Mouse (Mus musculus) neural tube, embryonic 14.5 days (tissue): ENCODE results near the gene Cd300c. TPM values are rescaled to one million over a fixed set of nuclear protein-coding genes. Genes with fewer than 3 reads are reported as not detected.

Source experiments
- ATAC-seq: fragments of 200-750 bp; cut with Nextera tagmentation; 2 replicates; pipeline ENCODE4 v1.8.0; 2017; ENCODE audit warnings: low read depth, mild to moderate bottlenecking, moderate TSS enrichment, moderate library complexity
- H3K27ac ChIP-seq: fragments of 300-500 bp; sonication (generic); 2 replicates; pipeline ENCODE4 v1.5.1; 2014; ENCODE audit warnings: low read depth, mild to moderate bottlenecking, control low read depth, low read length, moderate library complexity, mixed read lengths
- H3K27me3 ChIP-seq: fragments of 300-500 bp; sonication (generic); 2 replicates; pipeline ENCODE4 v1.6.1; 2014; ENCODE audit warnings: low read length; ENCODE audit not compliant: control insufficient read depth, insufficient read depth
- H3K36me3 ChIP-seq: fragments of 300-500 bp; sonication (generic); 2 replicates; pipeline ENCODE4 v1.6.1; 2014; ENCODE audit warnings: low read length, mixed read lengths; ENCODE audit not compliant: control insufficient read depth, insufficient read depth
- H3K4me1 ChIP-seq: fragments of 300-500 bp; sonication (generic); 2 replicates; pipeline ENCODE4 v1.6.1; 2014; ENCODE audit warnings: low read length; ENCODE audit not compliant: control insufficient read depth, insufficient read depth
- H3K4me2 ChIP-seq: fragments of 300-500 bp; sonication (generic); 2 replicates; pipeline ENCODE4 v1.6.1; 2014; ENCODE audit warnings: mild to moderate bottlenecking, low read depth, low read length, control low read depth
- H3K4me3 ChIP-seq: fragments of 300-500 bp; sonication (generic); 2 replicates; pipeline ENCODE4 v1.5.1; 2014; ENCODE audit warnings: low read depth, low read length, control low read depth, mixed read lengths
- H3K9ac ChIP-seq: fragments of 300-500 bp; sonication (generic); replicated peaks from 2 replicates; pipeline ENCODE4 v1.6.1; 2014; ENCODE audit warnings: low read depth, mild to moderate bottlenecking, control low read depth, low read length, mixed read lengths
- H3K9me3 ChIP-seq: fragments of 300-500 bp; sonication (generic); 2 replicates; pipeline ENCODE4 v1.6.1; 2016; ENCODE audit warnings: low read length; ENCODE audit not compliant: control insufficient read depth
- WGBS: fragments of 180-500 bp; shearing (Covaris S2); extraction: QIAGEN DNeasy Blood & Tissue Kit; methylation state at CpG from one replicate; pipeline ENCODE4 v1.1.7; 2014; 5-methylcytosine and 5-hydroxymethylcytosine counted together
- polyA plus RNA-seq: library from polyadenylated mRNA; unstranded; fragments of >200 nt; fragmentation: Nextera tagmentation; extraction: Ambion mirVana; gene quantifications from 2 replicates; pipeline ENCODE4 v1.2.1, GENCODE M21; 2014

Gene Cd300c
- polyA plus RNA-seq, 1 experiment from 2014 or later = not detected

- H3K27ac ChIP-seq = no peak within 1 kb of the TSS
- H3K4me3 ChIP-seq = no peak within 1 kb of the TSS
- no peaks in the 10 kb centered on the region for H3K36me3 ChIP-seq
- H3K4me2 ChIP-seq = no peak within 1 kb of the TSS
- no peak within 1 kb of the TSS for H3K9ac ChIP-seq
- no peaks in the 10 kb centered on the region for H3K4me1 ChIP-seq
- no peaks in the 10 kb centered on the region for H3K27me3 ChIP-seq
- ATAC-seq = no peak
- no peaks in the 10 kb centered on the region for H3K9me3 ChIP-seq
- WGBS = 55% methylated on average over 6 of the region's 6 CpGs
These were observed 34.8 kb downstream of the Cd300c start, which contains the start of gene Cd300lb for GRCm38 (mm10) chr11:114934144-114934543. TSS of gene Cd300lb (minus strand) at chr11:114934386.

- WGBS = 73% methylated on average over 4 of the region's 4 CpGs
- ATAC-seq = no peak
These were observed 35.4 kb downstream of the Cd300c start for GRCm38 (mm10) chr11:114933591-114933990.

GRCm38 (mm10) chr11:114931041-114931440 is 37.9 kb downstream of the Cd300c start:
- no peak for ATAC-seq
- H3K36me3 ChIP-seq = no peaks in the 10 kb centered on the region
- 76% methylated on average over 5 of the region's 5 CpGs for WGBS
- no peak overlapping the region for H3K4me2 ChIP-seq
- H3K27me3 ChIP-seq = no peaks in the 10 kb centered on the region
- no peaks in the 10 kb centered on the region for H3K9me3 ChIP-seq
- no peaks in the 10 kb centered on the region for H3K4me1 ChIP-seq
- no peak overlapping the region for H3K4me3 ChIP-seq
- H3K27ac ChIP-seq = no peak overlapping the region
- no peak overlapping the region for H3K9ac ChIP-seq

More at GRCm38 (mm10) chr11:114933591-114933990, 35.4 kb downstream of the Cd300c start:
- no peak overlapping the region for H3K4me3 ChIP-seq
- H3K9me3 ChIP-seq = no peaks in the 10 kb centered on the region
- no peaks in the 10 kb centered on the region for H3K36me3 ChIP-seq
- no peaks in the 10 kb centered on the region for H3K4me1 ChIP-seq
- no peak overlapping the region for H3K27ac ChIP-seq
- H3K27me3 ChIP-seq = no peaks in the 10 kb centered on the region
- no peak overlapping the region for H3K4me2 ChIP-seq
- no peak overlapping the region for H3K9ac ChIP-seq

GRCm38 (mm10) chr11:114929581-114929980 is 39.4 kb downstream of the Cd300c start:
- H3K27ac ChIP-seq = no peak overlapping the region
- H3K27me3 ChIP-seq = no peaks in the 10 kb centered on the region
- H3K36me3 ChIP-seq = no peaks in the 10 kb centered on the region
- H3K4me1 ChIP-seq = no peaks in the 10 kb centered on the region
- no peak overlapping the region for H3K4me2 ChIP-seq
- WGBS = 80% methylated on average over 2 of the region's 2 CpGs
- no peak overlapping the region for H3K4me3 ChIP-seq
- no peak for ATAC-seq
- H3K9ac ChIP-seq = no peak overlapping the region
- H3K9me3 ChIP-seq = no peaks in the 10 kb centered on the region

GRCm38 (mm10) chr11:114923961-114924360 is 45.0 kb downstream of the Cd300c start:
- Histone ChIP-seq H3K9me3 (no peaks in the 10 kb centered on the region; the same call in 1 of the 2 replicates), H3K9ac (no peak overlapping the region), H3K27me3 (no peaks in the 10 kb centered on the region), H3K4me3 (no peak overlapping the region), H3K4me1 (no peaks in the 10 kb centered on the region), H3K4me2 (no peak overlapping the region), H3K36me3 (no peaks in the 10 kb centered on the region), H3K27ac (no peak overlapping the region)
- ATAC-seq = no peak
- WGBS = 73% methylated on average over 4 of the region's 4 CpGs

GRCm38 (mm10) chr11:114922439-114922838 is 46.5 kb downstream of the Cd300c start:
- no peak for ATAC-seq
- no peak overlapping the region for H3K9ac ChIP-seq
- H3K4me1 ChIP-seq = no peaks in the 10 kb centered on the region
- no peak overlapping the region for H3K27ac ChIP-seq
- H3K9me3 ChIP-seq = no peaks in the 10 kb centered on the region; the same call in 1 of the 2 replicates
- H3K27me3 ChIP-seq = no peaks in the 10 kb centered on the region
- 66% methylated on average over 4 of the region's 4 CpGs for WGBS
- H3K36me3 ChIP-seq = no peaks in the 10 kb centered on the region
- no peak overlapping the region for H3K4me3 ChIP-seq
- H3K4me2 ChIP-seq = no peak overlapping the region

- no peak for ATAC-seq
- Histone ChIP-seq H3K4me1 (no peaks in the 10 kb centered on the region), H3K4me2 (no peak overlapping the region), H3K27ac (no peak overlapping the region), H3K36me3 (no peaks in the 10 kb centered on the region), H3K9ac (no peak overlapping the region), H3K9me3 (no peaks in the 10 kb centered on the region), H3K27me3 (no peaks in the 10 kb centered on the region), H3K4me3 (no peak overlapping the region)
- WGBS = 91% methylated on average over 6 of the region's 6 CpGs
These were observed 51.8 kb downstream of the Cd300c start for GRCm38 (mm10) chr11:114917120-114917519.

GRCm38 (mm10) chr11:114914978-114915377 is 54.0 kb downstream of the Cd300c start:
- Histone ChIP-seq H3K9ac (no peak overlapping the region), H3K9me3 (no peaks in the 10 kb centered on the region), H3K4me2 (no peak overlapping the region), H3K4me3 (no peak overlapping the region), H3K27me3 (no peaks in the 10 kb centered on the region), H3K27ac (no peak overlapping the region), H3K4me1 (no peaks in the 10 kb centered on the region), H3K36me3 (no peaks in the 10 kb centered on the region)
- WGBS = 56% methylated on average over 7 of the region's 7 CpGs
- no peak for ATAC-seq

- Histone ChIP-seq H3K9ac (no peak overlapping the region), H3K27ac (no peak overlapping the region), H3K9me3 (no peaks in the 10 kb centered on the region), H3K4me2 (no peak overlapping the region), H3K27me3 (no peaks in the 10 kb centered on the region), H3K4me3 (no peak overlapping the region), H3K36me3 (no peaks in the 10 kb centered on the region), H3K4me1 (no peaks in the 10 kb centered on the region)
- WGBS = 22% methylated on average over 9 of the region's 9 CpGs
- ATAC-seq = no peak
These were observed 56.1 kb downstream of the Cd300c start for GRCm38 (mm10) chr11:114912847-114913246.
